Mouse (Mus musculus) cortical plate, adult 2 months (tissue): ENCODE measurements around the gene Hmgn5. TPM values are rescaled to one million over a fixed set of nuclear protein-coding genes. Genes with fewer than 3 reads are reported as not detected.

Experiments used
- H3K27ac ChIP-seq: fragments of 200-500 bp; 2 replicates; pipeline ENCODE4 v1.5.1; 2012; ENCODE audit warnings: low read length, control low read depth, inconsistent platforms; ENCODE audit not compliant: insufficient read depth
- H3K4me1 ChIP-seq: fragments of 200-500 bp; 2 replicates; pipeline ENCODE4 v1.6.1; 2011; ENCODE audit warnings: low read length; ENCODE audit not compliant: control insufficient read depth, insufficient read depth
- H3K4me3 ChIP-seq: fragments of 200-500 bp; 2 replicates; pipeline ENCODE4 v1.5.1; 2011; ENCODE audit warnings: mild to moderate bottlenecking, low read length, control low read depth; ENCODE audit not compliant: insufficient read depth
- CTCF ChIP-seq: fragments of 200-500 bp; IDR thresholded peaks from 2 replicates; pipeline ENCODE4 v1.5.1; 2011; ENCODE audit warnings: mild to moderate bottlenecking, control low read depth, low read length; ENCODE audit not compliant: insufficient read depth; ENCODE audit errors: extremely low read depth
- POLR2A ChIP-seq: fragments of 200-500 bp; IDR thresholded peaks from 2 replicates; pipeline ENCODE4 v1.6.1; 2011; ENCODE audit warnings: mild to moderate bottlenecking, low read length, control low read depth; ENCODE audit not compliant: insufficient read depth; ENCODE audit errors: extremely low read depth
- polyA plus RNA-seq: library from polyadenylated mRNA; depleted of rRNA; stranded (reverse); fragments of >200 nt; gene quantifications from 2 replicates; pipeline ENCODE4 v1.2.3, GENCODE M21; 2012; rRNA removed

Hmgn5 gene
- 5.3 and 7.6 TPM in 2 replicates for polyA plus RNA-seq

- Histone ChIP-seq H3K4me1 (no peaks in the 10 kb centered on the region), H3K27ac (no peak within 1 kb of the TSS)
- no peak for TF ChIP-seq POLR2A
- no peak for TF ChIP-seq CTCF
Observed at GRCm38 (mm10) chrX:109013283-109013682, at the start of gene Hmgn5. Hmgn5 (minus strand) TSS chrX:109013404.

GRCm38 (mm10) chrX:109047773-109048172, 34.6 kb upstream of the Hmgn5 start:
- Histone ChIP-seq H3K4me1 (no peaks in the 10 kb centered on the region), H3K27ac (no peak overlapping the region), H3K4me3 (no peak overlapping the region)
- TF ChIP-seq POLR2A: no peak
- TF ChIP-seq CTCF: no peak

More at GRCm38 (mm10) chrX:109013283-109013682, at the start of gene Hmgn5:
- H3K4me3 ChIP-seq: peak within 1 kb of the TSS; percentile 60

GRCm38 (mm10) chrX:109026224-109026623, 13.0 kb upstream of the Hmgn5 start:
- no peak overlapping the region for H3K27ac ChIP-seq
- no peaks in the 10 kb centered on the region for H3K4me1 ChIP-seq
- no peak overlapping the region for H3K4me3 ChIP-seq
- TF ChIP-seq POLR2A (no peak), CTCF (no peak)

- TF ChIP-seq POLR2A: no peak
- TF ChIP-seq CTCF: no peak
- Histone ChIP-seq H3K4me1 (no peaks in the 10 kb centered on the region), H3K27ac (no peak overlapping the region), H3K4me3 (no peak overlapping the region)
Observed at GRCm38 (mm10) chrX:109020858-109021257, 7.7 kb upstream of the Hmgn5 start.

GRCm38 (mm10) chrX:109014166-109014565, 962 bp upstream of the Hmgn5 start:
- H3K4me3 ChIP-seq: peak overlapping the region; percentile 60; the same call in 1 of the 2 replicates
- H3K27ac ChIP-seq: no peak overlapping the region
- TF ChIP-seq CTCF (no peak), POLR2A (no peak)
- no peaks in the 10 kb centered on the region for H3K4me1 ChIP-seq

- Histone ChIP-seq H3K4me1 (no peaks in the 10 kb centered on the region), H3K4me3 (peak overlapping the region; percentile 60), H3K27ac (no peak overlapping the region)
- TF ChIP-seq POLR2A: no peak
- TF ChIP-seq CTCF: no peak
Observed at GRCm38 (mm10) chrX:109013686-109014085, 482 bp upstream of the Hmgn5 start.

- TF ChIP-seq CTCF (peak; percentile 45; the same call in 1 of the 2 replicates), POLR2A (no peak)
- no peak overlapping the region for H3K27ac ChIP-seq
- H3K4me1 ChIP-seq: no peaks in the 10 kb centered on the region
- peak overlapping the region; percentile 60 for H3K4me3 ChIP-seq
Observed at GRCm38 (mm10) chrX:109012371-109013031, 703 bp downstream of the Hmgn5 start.

GRCm38 (mm10) chrX:109011611-109012185, 1.5 kb downstream of the Hmgn5 start:
- H3K4me3 ChIP-seq: peak overlapping the region; percentile 60; the same call in 1 of the 2 replicates
- no peaks in the 10 kb centered on the region for H3K4me1 ChIP-seq
- TF ChIP-seq CTCF: no peak
- no peak for TF ChIP-seq POLR2A
- H3K27ac ChIP-seq: no peak overlapping the region

GRCm38 (mm10) chrX:109001277-109001676, 11.9 kb downstream of the Hmgn5 start:
- H3K4me1 ChIP-seq: no peaks in the 10 kb centered on the region
- no peak for TF ChIP-seq POLR2A
- TF ChIP-seq CTCF: no peak
- no peak overlapping the region for H3K27ac ChIP-seq
- H3K4me3 ChIP-seq: no peak overlapping the region

Other genes starting within 250 kb of the Hmgn5 start
- gene Brwd3, start 179.0 kb downstream of the Hmgn5 start, polyA plus RNA-seq: 2.9 and 3.0 TPM in 2 replicates
- gene Sh3bgrl, start 82.0 kb upstream of the Hmgn5 start, polyA plus RNA-seq: 45.0 and 48.2 TPM in 2 replicates
- 0.04 TPM in 1 of 2 replicates, not detected in the other for gene Gm6377, start 183.4 kb upstream of the Hmgn5 start, polyA plus RNA-seq